Mouse (Mus musculus): ENCODE measurements around the gene Ano8. TPM values are rescaled to one million over a fixed set of nuclear protein-coding genes. Genes with fewer than 3 reads are reported as not detected.

The Ano8 gene
- polyA plus RNA-seq, 1 experiment from 2014 or later, result 2.3 TPM

- Histone ChIP-seq H3K36me3 (ENCODE audit: control insufficient read depth, insufficient read depth, low read length) (peaks cover 9% of the 10 kb centered on the region), H3K27ac (ENCODE audit: low read depth, low read length) (no peak overlapping the region), H3K9ac (ENCODE audit: low read depth, low read length) (no peak overlapping the region), H3K9me3 (ENCODE audit: control insufficient read depth, low read length) (no peaks in the 10 kb centered on the region), H3K27me3 (replicated peaks; ENCODE audit: control insufficient read depth, insufficient read depth, low read length) (no peaks in the 10 kb centered on the region), H3K4me1 (ENCODE audit: control insufficient read depth, insufficient read depth, low read depth, low read length) (peaks cover 24% of the 10 kb centered on the region), H3K4me2 (ENCODE audit: low read length) (no peak overlapping the region), H3K4me3 (ENCODE audit: low read length) (no peak overlapping the region)
- ATAC-seq, result no peak
- WGBS, result 89% methylated on average over 1 of the region's 1 CpGs
Observed at GRCm38 (mm10) chr8:71468001-71468400, 17.8 kb downstream of the Ano8 start.

GRCm38 (mm10) chr8:71467201-71467600 lies 18.6 kb downstream of the Ano8 start:
- no peak overlapping the region for H3K4me2 ChIP-seq (ENCODE audit: low read length)
- peaks cover 29% of the 10 kb centered on the region for H3K4me1 ChIP-seq (ENCODE audit: control insufficient read depth, insufficient read depth, low read depth, low read length)
- H3K27me3 ChIP-seq (replicated peaks; ENCODE audit: control insufficient read depth, insufficient read depth, low read length), result no peaks in the 10 kb centered on the region
- peaks cover 5% of the 10 kb centered on the region for H3K36me3 ChIP-seq (ENCODE audit: control insufficient read depth, insufficient read depth, low read length)
- H3K9me3 ChIP-seq (ENCODE audit: control insufficient read depth, low read length), result no peaks in the 10 kb centered on the region
- H3K4me3 ChIP-seq (ENCODE audit: low read length), result no peak overlapping the region
- WGBS, result 98% methylated on average over 2 of the region's 2 CpGs
- no peak overlapping the region for H3K9ac ChIP-seq (ENCODE audit: low read depth, low read length)
- no peak for ATAC-seq
- no peak overlapping the region for H3K27ac ChIP-seq (ENCODE audit: low read depth, low read length)

- no peak for ATAC-seq
- H3K36me3 ChIP-seq (ENCODE audit: control insufficient read depth, insufficient read depth, low read length), result peaks cover 4% of the 10 kb centered on the region
- H3K27ac ChIP-seq (ENCODE audit: low read depth, low read length), result no peak overlapping the region
- H3K4me1 ChIP-seq (ENCODE audit: control insufficient read depth, insufficient read depth, low read depth, low read length), result peaks cover 34% of the 10 kb centered on the region
- H3K4me2 ChIP-seq (ENCODE audit: low read length), result no peak overlapping the region
- H3K4me3 ChIP-seq (ENCODE audit: low read length), result no peak overlapping the region
- 93% methylated on average over 5 of the region's 5 CpGs for WGBS
- no peak overlapping the region for H3K9ac ChIP-seq (ENCODE audit: low read depth, low read length)
- H3K9me3 ChIP-seq (ENCODE audit: control insufficient read depth, low read length), result no peaks in the 10 kb centered on the region
- no peaks in the 10 kb centered on the region for H3K27me3 ChIP-seq (replicated peaks; ENCODE audit: control insufficient read depth, insufficient read depth, low read length)
Observed at GRCm38 (mm10) chr8:71466198-71466597, 19.6 kb downstream of the Ano8 start.

DNA sequence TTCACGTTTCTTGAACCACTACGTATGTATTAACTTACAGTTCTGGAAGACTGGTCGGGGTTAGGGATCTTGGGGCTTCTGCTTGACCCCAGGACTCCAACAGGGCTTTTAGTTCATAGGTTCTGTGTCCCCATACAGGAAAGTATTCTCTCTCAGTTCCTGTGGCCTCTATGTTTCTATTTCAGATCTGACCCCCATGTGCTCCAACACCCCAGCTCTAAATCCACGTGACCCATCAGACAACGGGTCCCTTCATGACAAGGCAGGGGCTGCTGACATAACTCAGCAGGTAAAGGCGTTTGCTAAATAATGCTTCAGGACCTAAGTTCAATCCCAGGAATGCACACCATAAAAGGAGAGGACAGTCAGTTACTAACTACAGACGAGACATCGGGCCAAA lies 20.0 kb downstream of the Ano8 start:
- peaks cover 8% of the 10 kb centered on the region for H3K36me3 ChIP-seq (ENCODE audit: control insufficient read depth, insufficient read depth, low read length)
- no peaks in the 10 kb centered on the region for H3K9me3 ChIP-seq (ENCODE audit: control insufficient read depth, low read length)
- H3K9ac ChIP-seq (ENCODE audit: low read depth, low read length), result no peak overlapping the region
- WGBS, result 85% methylated on average over 8 of the region's 8 CpGs
- H3K27me3 ChIP-seq (replicated peaks; ENCODE audit: control insufficient read depth, insufficient read depth, low read length), result no peaks in the 10 kb centered on the region
- peak overlapping the region; percentile 81 for H3K4me3 ChIP-seq (ENCODE audit: low read length)
- H3K27ac ChIP-seq (ENCODE audit: low read depth, low read length), result peak overlapping the region; percentile 81; the same call in 1 of the 2 replicates
- H3K4me1 ChIP-seq (ENCODE audit: control insufficient read depth, insufficient read depth, low read depth, low read length), result peaks cover 39% of the 10 kb centered on the region
- peak overlapping the region; percentile 89 for H3K4me2 ChIP-seq (ENCODE audit: low read length)
- no peak for ATAC-seq

DNA sequence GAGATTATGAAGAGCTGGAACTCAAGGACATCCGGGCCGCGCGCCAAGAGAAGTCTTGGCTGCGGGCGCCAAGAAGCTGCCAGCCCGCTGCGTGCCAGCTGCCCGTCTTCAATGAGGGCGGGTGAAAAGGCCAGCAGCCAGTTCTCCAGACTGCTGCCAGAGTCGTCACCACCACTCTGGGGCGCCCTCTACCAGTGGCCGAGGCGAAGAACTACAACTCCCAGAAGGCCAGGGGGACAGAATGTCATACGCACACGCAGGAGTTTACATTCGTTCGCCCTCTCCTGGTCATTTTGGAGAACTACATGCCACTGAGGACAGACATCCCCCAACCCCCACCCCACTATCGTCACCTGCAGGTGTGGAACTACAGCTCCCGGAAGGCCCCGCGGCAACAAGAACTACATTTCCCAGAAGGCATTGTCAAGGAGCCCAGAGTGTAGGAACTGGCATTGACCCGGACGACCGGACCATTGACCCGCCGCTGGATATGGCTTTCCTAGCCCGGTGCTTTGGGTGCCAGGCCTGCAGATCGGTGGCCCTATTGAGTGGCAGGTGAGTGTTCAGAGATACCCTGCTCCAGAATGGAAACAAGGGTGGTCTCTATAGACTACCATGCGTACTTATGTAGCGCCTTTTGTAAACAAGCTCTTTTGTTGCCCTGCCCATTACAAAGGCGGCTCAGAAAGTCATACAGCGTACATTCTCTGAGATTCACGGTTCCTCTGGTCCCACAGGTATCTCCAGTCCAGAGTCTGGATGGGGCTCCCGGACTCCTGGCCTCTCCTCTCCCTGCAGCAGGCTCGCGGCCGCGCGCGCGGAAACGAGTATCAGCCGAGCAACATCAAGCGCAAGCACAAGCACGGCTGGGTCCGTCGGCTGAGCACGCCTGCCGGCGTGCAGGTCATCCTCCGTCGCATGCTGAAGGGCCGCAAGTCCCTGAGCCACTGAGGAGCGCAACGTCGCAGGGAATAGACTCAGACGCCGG lies 21.0 kb downstream of the Ano8 start, which contains the start of gene Mrpl34:
Gene Mrpl34 (plus strand): TSS at position 447 of the 988 bp plus-strand sequence.
- ATAC-seq, result peak; percentile 79

DNA sequence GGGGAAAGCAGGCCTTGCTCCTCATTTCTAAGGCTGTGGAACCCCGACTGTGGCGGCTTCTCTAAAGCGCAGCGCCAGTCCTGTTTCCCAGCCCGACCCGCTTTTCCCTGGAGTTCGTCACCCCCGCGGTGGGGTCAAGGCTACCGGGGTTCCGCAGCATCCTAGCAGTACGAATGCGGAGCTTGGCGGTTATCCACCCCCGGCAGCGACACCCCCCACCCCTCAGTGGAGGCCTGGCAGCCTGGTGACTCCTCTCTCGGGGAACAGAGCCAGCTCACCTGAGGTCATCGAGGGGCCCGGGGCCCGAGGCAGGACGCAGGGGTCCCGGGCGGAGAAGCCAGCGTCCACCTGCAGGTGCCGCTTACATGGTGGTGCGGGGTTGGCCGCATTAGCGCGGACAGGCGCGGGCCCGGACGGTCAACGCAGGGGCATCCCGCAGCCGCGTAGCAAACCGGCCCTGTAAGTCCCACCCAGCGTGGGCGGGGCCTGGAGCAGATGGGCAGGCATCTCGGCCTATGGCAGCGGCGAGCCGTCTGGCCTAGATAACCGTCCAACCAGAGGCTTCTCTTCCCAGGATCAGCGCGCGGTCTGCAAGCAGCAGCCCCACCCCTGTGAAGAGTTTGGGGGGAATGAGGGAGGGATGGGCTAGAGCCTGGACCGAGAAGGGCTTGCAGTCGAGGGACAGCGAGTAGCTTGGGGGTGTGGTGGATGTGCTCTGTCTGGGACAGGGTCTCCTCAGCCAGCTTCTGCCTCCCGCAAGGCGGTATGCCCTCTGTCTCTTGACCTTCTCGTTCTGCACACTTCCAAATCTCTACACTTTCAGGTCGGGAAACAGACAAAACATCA lies 22.4 kb downstream of the Ano8 start, which contains the start of gene Abhd8:
Gene Abhd8 (minus strand): TSS at position 468 of the 846 bp plus-strand sequence.
- peak; percentile 82 for ATAC-seq
- peak within 1 kb of the TSS; percentile 81 for H3K4me3 ChIP-seq (ENCODE audit: low read length)
- H3K27ac ChIP-seq (ENCODE audit: low read depth, low read length), result peak within 1 kb of the TSS; percentile 86
- H3K4me2 ChIP-seq (ENCODE audit: low read length), result peak within 1 kb of the TSS; percentile 89
- no peaks in the 10 kb centered on the region for H3K27me3 ChIP-seq (replicated peaks; ENCODE audit: control insufficient read depth, insufficient read depth, low read length)
- peak within 1 kb of the TSS; percentile 88 for H3K9ac ChIP-seq (ENCODE audit: low read depth, low read length)
- peaks cover 17% of the 10 kb centered on the region for H3K36me3 ChIP-seq (ENCODE audit: control insufficient read depth, insufficient read depth, low read length)
- no peaks in the 10 kb centered on the region for H3K9me3 ChIP-seq (ENCODE audit: control insufficient read depth, low read length)
- H3K4me1 ChIP-seq (ENCODE audit: control insufficient read depth, insufficient read depth, low read depth, low read length), result peaks cover 33% of the 10 kb centered on the region
- WGBS, result under 1% methylated on average over 54 of the region's 55 CpGs

More for the DNA sequence above, 21.0 kb downstream of the Ano8 start, which contains the start of gene Mrpl34:
- H3K4me1 ChIP-seq (ENCODE audit: control insufficient read depth, insufficient read depth, low read depth, low read length), result peaks cover 35% of the 10 kb centered on the region
- no peaks in the 10 kb centered on the region for H3K9me3 ChIP-seq (ENCODE audit: control insufficient read depth, low read length)
- H3K4me2 ChIP-seq (ENCODE audit: low read length), result peak within 1 kb of the TSS; percentile 89
- peak within 1 kb of the TSS; percentile 77 for H3K9ac ChIP-seq (ENCODE audit: low read depth, low read length)
- no peaks in the 10 kb centered on the region for H3K27me3 ChIP-seq (replicated peaks; ENCODE audit: control insufficient read depth, insufficient read depth, low read length)
- peak within 1 kb of the TSS; percentile 81 for H3K4me3 ChIP-seq (ENCODE audit: low read length)
- H3K27ac ChIP-seq (ENCODE audit: low read depth, low read length), result peak within 1 kb of the TSS; percentile 85
- peaks cover 9% of the 10 kb centered on the region for H3K36me3 ChIP-seq (ENCODE audit: control insufficient read depth, insufficient read depth, low read length)
- under 1% methylated on average over 59 of the region's 59 CpGs for WGBS

DNA sequence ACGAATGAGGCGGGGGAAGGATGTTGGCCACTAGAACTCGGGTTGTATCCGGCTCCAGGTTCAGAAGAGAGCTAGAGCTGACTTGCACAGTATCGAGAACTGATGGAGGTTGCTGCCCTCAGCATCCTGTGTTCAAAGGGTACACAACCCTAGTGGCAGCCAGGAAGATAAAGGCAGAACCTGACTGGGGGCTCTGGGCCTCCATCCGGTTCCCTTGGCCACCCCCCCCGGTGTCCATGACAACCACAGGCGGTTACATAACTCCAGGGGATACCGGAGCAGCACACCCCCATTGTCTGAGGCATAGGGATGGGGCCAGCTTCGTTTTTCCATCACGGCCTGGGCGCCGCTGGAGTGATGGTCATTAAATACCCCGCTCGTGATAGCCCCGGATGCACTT lies 23.0 kb downstream of the Ano8 start:
- Histone ChIP-seq H3K9ac (ENCODE audit: low read depth, low read length) (peak overlapping the region; percentile 88), H3K4me2 (ENCODE audit: low read length) (peak overlapping the region; percentile 89), H3K4me3 (ENCODE audit: low read length) (peak overlapping the region; percentile 81), H3K36me3 (ENCODE audit: control insufficient read depth, insufficient read depth, low read length) (peaks cover 22% of the 10 kb centered on the region), H3K9me3 (ENCODE audit: control insufficient read depth, low read length) (no peaks in the 10 kb centered on the region), H3K27me3 (replicated peaks; ENCODE audit: control insufficient read depth, insufficient read depth, low read length) (no peaks in the 10 kb centered on the region), H3K4me1 (ENCODE audit: control insufficient read depth, insufficient read depth, low read depth, low read length) (peaks cover 33% of the 10 kb centered on the region), H3K27ac (ENCODE audit: low read depth, low read length) (peak overlapping the region; percentile 86)
- ATAC-seq, result no peak
- WGBS, result 2% methylated on average over 15 of the region's 16 CpGs

- no peak for ATAC-seq
- H3K9ac ChIP-seq (ENCODE audit: low read depth, low read length), result peak overlapping the region; percentile 88
- H3K4me2 ChIP-seq (ENCODE audit: low read length), result peak overlapping the region; percentile 89
- H3K27ac ChIP-seq (ENCODE audit: low read depth, low read length), result no peak overlapping the region
- peaks cover 33% of the 10 kb centered on the region for H3K4me1 ChIP-seq (ENCODE audit: control insufficient read depth, insufficient read depth, low read depth, low read length)
- H3K27me3 ChIP-seq (replicated peaks; ENCODE audit: control insufficient read depth, insufficient read depth, low read length), result no peaks in the 10 kb centered on the region
- peak overlapping the region; percentile 81 for H3K4me3 ChIP-seq (ENCODE audit: low read length)
- 69% methylated on average over 4 of the region's 4 CpGs for WGBS
- H3K9me3 ChIP-seq (ENCODE audit: control insufficient read depth, low read length), result no peaks in the 10 kb centered on the region
- peaks cover 27% of the 10 kb centered on the region for H3K36me3 ChIP-seq (ENCODE audit: control insufficient read depth, insufficient read depth, low read length)
Observed at GRCm38 (mm10) chr8:71462191-71462590, 23.6 kb downstream of the Ano8 start.

All from hindbrain, embryonic 16.5 days (tissue).